Mouse (Mus musculus) lung, adult 2 months (tissue): ENCODE measurements around the gene Plet1.

Experiments used
- CTCF ChIP-seq: fragments of 200-500 bp; IDR thresholded peaks from 2 replicates; pipeline ENCODE4 v1.5.1; 2011; ENCODE audit warnings: mild to moderate bottlenecking, low read length, control low read depth; ENCODE audit not compliant: insufficient read depth
- POLR2A ChIP-seq: fragments of 200-500 bp; IDR thresholded peaks from 2 replicates; pipeline ENCODE4 v1.6.1; 2011; ENCODE audit warnings: low read depth, mild to moderate bottlenecking, control low read depth, low read length, borderline replicate concordance; ENCODE audit errors: extremely low read depth

- TF ChIP-seq CTCF (no peak), POLR2A (no peak)
Observed at GRCm38 (mm10) chr9:50522574-50522973, 28.2 kb downstream of the Plet1 start.
